Mouse (Mus musculus) heart, embryonic 12.5 days (tissue): ENCODE results near the gene Ifitm6. TPM values are rescaled to one million over a fixed set of nuclear protein-coding genes. Genes with fewer than 3 reads are reported as not detected.

ENCODE experiments used
- ATAC-seq: fragments of 200-750 bp; cut with Nextera tagmentation; 2 replicates; pipeline ENCODE4 v1.8.0; 2017; ENCODE audit warnings: moderate TSS enrichment, moderate library complexity; ENCODE audit not compliant: insufficient number of reproducible peaks, low FRiP score
- H3K27ac ChIP-seq: fragments of 300-500 bp; sonication (generic); 2 replicates; pipeline ENCODE4 v1.5.1; 2016; ENCODE audit warnings: mild to moderate bottlenecking, moderate library complexity; ENCODE audit not compliant: poor library complexity, severe bottlenecking
- H3K27me3 ChIP-seq: fragments of 300-500 bp; sonication (generic); replicated peaks from 2 replicates; pipeline ENCODE4 v1.6.1; 2016; ENCODE audit warnings: mild to moderate bottlenecking, moderate library complexity
- H3K36me3 ChIP-seq: fragments of 300-500 bp; sonication (generic); 2 replicates; pipeline ENCODE4 v1.6.1; 2016; ENCODE audit warnings: mild to moderate bottlenecking, moderate library complexity
- H3K4me1 ChIP-seq: fragments of 300-500 bp; sonication (generic); replicated peaks from 2 replicates; pipeline ENCODE4 v1.6.1; 2016; ENCODE audit warnings: mild to moderate bottlenecking
- H3K4me2 ChIP-seq: fragments of 300-500 bp; sonication (generic); 2 replicates; pipeline ENCODE4 v1.6.1; 2016; ENCODE audit warnings: mild to moderate bottlenecking, moderate library complexity
- H3K4me3 ChIP-seq: fragments of 300-500 bp; sonication (generic); 2 replicates; pipeline ENCODE4 v1.5.1; 2016; ENCODE audit warnings: mild to moderate bottlenecking
- H3K9ac ChIP-seq: fragments of 300-500 bp; sonication (generic); 2 replicates; pipeline ENCODE4 v1.6.1; 2016; ENCODE audit warnings: mild to moderate bottlenecking, moderate library complexity
- H3K9me3 ChIP-seq: fragments of 300-500 bp; sonication (generic); replicated peaks from 2 replicates; pipeline ENCODE4 v1.6.1; 2016; ENCODE audit warnings: mild to moderate bottlenecking, moderate library complexity
- WGBS: fragments of 180-500 bp; shearing (Covaris S2); methylation state at CpG from one replicate; pipeline ENCODE4 v1.1.7; 2016; 5-methylcytosine and 5-hydroxymethylcytosine counted together
- polyA plus RNA-seq: library from polyadenylated mRNA; unstranded; fragments of >200 nt; fragmentation: Nextera tagmentation; extraction: Ambion mirVana; gene quantifications from 2 replicates; pipeline ENCODE4 v1.2.1, GENCODE M21; 2016

The Ifitm6 gene
- polyA plus RNA-seq, 1 experiment from 2014 or later = not detected

DNA sequence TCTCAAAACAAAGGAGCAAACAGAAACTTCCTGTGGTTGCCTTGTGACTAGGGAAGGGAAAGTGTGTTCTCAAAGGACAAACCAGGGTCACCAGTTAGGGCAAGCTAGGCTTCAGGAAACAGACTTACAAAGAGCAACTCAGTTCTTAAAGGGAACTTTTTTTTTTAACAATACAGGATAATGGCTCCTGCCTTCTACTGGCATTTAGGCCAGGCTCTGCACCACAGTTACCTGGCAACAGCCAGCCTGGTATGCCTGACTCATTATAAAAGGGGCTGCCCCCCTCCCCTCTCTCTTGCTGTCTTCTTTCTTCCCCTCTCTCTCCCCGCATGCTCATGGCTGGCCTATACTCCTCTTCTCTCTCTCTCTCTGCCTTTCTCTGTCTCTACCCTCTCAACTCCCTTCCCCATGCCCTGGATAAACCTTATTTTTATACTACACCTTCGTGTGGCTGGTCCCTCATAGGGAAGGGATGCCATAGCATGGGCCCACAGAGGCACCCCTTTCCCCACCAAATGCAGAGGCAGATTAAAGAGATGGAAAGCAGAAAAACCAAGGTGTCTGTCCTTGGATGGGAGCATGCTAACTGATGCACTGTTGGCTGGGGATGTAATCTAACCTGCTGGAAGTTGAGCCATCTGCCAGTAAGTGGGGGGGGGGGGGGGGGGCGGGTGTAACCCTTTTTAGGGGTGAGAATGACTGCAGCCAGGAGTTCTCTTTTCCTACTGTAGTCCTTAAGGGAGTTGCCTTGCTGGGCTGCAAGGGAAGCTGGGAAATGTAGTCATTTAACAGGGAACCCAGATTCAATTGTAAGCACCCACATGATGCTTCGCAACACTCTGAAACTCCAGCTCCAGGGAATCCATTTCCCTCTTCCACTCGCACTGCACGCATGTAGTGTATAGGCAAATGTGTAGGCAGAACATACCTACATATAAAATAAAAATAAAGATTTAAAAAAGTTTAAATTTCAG lies 7.4 kb upstream of the Ifitm6 start:
- 44% methylated on average over 6 of the region's 6 CpGs for WGBS
- H3K9ac ChIP-seq = no peak overlapping the region
- ATAC-seq = no peak
- H3K4me2 ChIP-seq = no peak overlapping the region
- H3K27me3 ChIP-seq = no peaks in the 10 kb centered on the region
- H3K4me3 ChIP-seq = no peak overlapping the region
- no peaks in the 10 kb centered on the region for H3K9me3 ChIP-seq
- 0 out of 2 replicates have a peak, but pooled peaks cover 5% of the 10 kb centered on the region for H3K4me1 ChIP-seq
- no peak overlapping the region for H3K27ac ChIP-seq
- no peaks in the 10 kb centered on the region for H3K36me3 ChIP-seq

DNA sequence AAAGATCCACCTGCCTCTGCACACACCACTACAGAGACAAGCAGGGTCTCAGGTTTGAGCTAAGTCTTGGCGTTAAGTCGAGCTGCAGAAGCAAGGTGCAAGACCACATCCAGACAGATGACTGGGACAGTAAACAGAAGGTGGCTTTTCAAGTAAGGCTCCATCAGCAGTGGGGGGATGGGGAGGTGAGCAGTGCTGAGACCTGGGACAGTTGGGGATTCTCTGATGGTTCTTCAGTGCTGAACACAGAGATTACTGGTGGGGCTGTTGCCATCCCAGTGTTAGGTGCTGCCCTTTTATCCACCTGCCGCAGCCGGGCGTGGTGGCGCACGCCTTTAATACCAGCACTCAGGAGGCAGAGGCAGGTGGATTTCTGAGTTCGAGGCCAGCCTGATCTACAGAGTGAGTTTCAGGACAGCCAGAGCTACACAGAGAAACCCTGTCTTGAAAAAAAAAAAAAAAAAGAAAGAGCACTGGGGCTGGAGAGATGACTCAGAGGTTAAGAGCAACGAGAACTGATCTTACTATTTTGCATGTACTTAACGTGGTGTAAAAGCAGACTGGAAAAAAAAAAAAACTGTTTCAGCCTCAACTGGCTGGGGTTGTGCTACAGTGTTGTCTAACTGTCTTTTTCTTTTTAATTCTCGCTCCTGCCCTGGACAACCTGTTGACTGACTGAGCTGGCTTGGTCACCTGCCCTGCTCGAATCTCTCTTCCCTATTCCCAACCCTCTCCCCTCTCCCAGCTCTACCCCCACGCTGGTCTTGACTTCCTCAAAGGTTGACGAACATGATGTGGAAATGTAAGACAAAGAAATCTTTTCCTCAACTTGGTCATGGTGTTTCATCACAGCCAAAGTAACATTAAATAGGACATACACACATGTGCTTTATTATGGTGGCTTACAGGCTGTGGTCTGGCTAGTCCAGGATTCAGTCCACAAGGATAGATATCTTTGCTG lies 4.0 kb upstream of the Ifitm6 start:
- 74% methylated on average over 14 of the region's 14 CpGs for WGBS
- H3K4me2 ChIP-seq = no peak overlapping the region
- H3K27me3 ChIP-seq = no peaks in the 10 kb centered on the region
- H3K4me3 ChIP-seq = no peak overlapping the region
- no peaks in the 10 kb centered on the region for H3K36me3 ChIP-seq
- no peak for ATAC-seq
- 0 out of 2 replicates have a peak, but pooled peaks cover 5% of the 10 kb centered on the region for H3K4me1 ChIP-seq
- no peak overlapping the region for H3K9ac ChIP-seq
- H3K9me3 ChIP-seq = no peaks in the 10 kb centered on the region
- H3K27ac ChIP-seq = no peak overlapping the region

- Histone ChIP-seq H3K36me3 (no peaks in the 10 kb centered on the region), H3K27me3 (no peaks in the 10 kb centered on the region; the same call in 1 of the 2 replicates), H3K27ac (no peak overlapping the region), H3K9me3 (no peaks in the 10 kb centered on the region), H3K4me3 (no peak overlapping the region), H3K4me1 (no peaks in the 10 kb centered on the region), H3K4me2 (no peak overlapping the region), H3K9ac (no peak overlapping the region)
- WGBS = 88% methylated on average over 5 of the region's 5 CpGs
- no peak for ATAC-seq
Measured at GRCm38 (mm10) chr7:141019028-141019427, 1.3 kb upstream of the Ifitm6 start.

- WGBS = 75% methylated on average over 10 of the region's 10 CpGs
- no peak overlapping the region for H3K9ac ChIP-seq
- no peak overlapping the region for H3K27ac ChIP-seq
- H3K36me3 ChIP-seq = no peaks in the 10 kb centered on the region
- H3K9me3 ChIP-seq = no peaks in the 10 kb centered on the region
- H3K4me3 ChIP-seq = no peak overlapping the region
- ATAC-seq = no peak
- no peaks in the 10 kb centered on the region; the same call in 1 of the 2 replicates for H3K27me3 ChIP-seq
- no peaks in the 10 kb centered on the region for H3K4me1 ChIP-seq
- H3K4me2 ChIP-seq = no peak overlapping the region
Measured at GRCm38 (mm10) chr7:141016707-141017697, 722 bp downstream of the Ifitm6 start.

GRCm38 (mm10) chr7:141011238-141011770 lies 6.4 kb downstream of the Ifitm6 start:
- H3K4me1 ChIP-seq = peaks cover 15% of the 10 kb centered on the region
- no peaks in the 10 kb centered on the region for H3K36me3 ChIP-seq
- 0 out of 2 replicates have a peak overlapping the region, but pooled peaks have one; percentile 46 for H3K9ac ChIP-seq
- no peak overlapping the region for H3K4me3 ChIP-seq
- H3K4me2 ChIP-seq = no peak overlapping the region
- ATAC-seq = no peak
- H3K27ac ChIP-seq = no peak overlapping the region
- 83% methylated on average over 7 of the region's 7 CpGs for WGBS
- H3K27me3 ChIP-seq = peaks cover 17% of the 10 kb centered on the region; the same call in 1 of the 2 replicates
- no peaks in the 10 kb centered on the region for H3K9me3 ChIP-seq

DNA sequence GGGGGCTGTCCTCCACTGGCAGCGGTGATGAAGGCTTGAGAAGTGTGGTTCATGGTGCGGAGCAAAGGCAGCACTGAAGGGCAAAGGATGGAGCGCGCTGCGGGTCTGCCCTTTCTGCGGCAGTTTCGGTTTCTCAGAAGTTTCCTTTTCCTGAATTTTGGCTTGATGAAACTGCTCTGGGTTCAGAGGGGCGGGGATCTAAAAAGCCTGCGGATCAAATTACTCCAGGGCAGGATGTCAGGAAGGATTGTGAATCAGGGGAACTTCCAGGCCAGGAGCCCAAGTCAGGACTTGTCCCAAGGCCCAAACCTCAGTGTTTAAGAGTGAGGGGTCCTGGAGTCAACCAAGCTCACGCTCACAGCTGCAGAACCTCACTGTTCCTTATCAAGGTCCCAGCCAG lies 7.1 kb downstream of the Ifitm6 start, which contains the start of gene Ifitm3:
Ifitm3 (minus strand) TSS at position 178 of the 400 bp plus-strand sequence.
- Histone ChIP-seq H3K4me3 (peak within 1 kb of the TSS; percentile 44), H3K9me3 (no peaks in the 10 kb centered on the region), H3K27me3 (peaks cover 17% of the 10 kb centered on the region; the same call in 1 of the 2 replicates), H3K27ac (0 out of 2 replicates have a peak within 1 kb of the TSS, but pooled peaks have one; percentile 22), H3K4me1 (peaks cover 15% of the 10 kb centered on the region), H3K4me2 (peak within 1 kb of the TSS; percentile 64), H3K36me3 (no peaks in the 10 kb centered on the region), H3K9ac (peak within 1 kb of the TSS; percentile 46)
- 18% methylated on average over 10 of the region's 10 CpGs for WGBS
- ATAC-seq = no peak; the same call in 1 of the 2 replicates

- ATAC-seq = no peak
- peak overlapping the region; percentile 44; the same call in 1 of the 2 replicates for H3K4me3 ChIP-seq
- peak overlapping the region; percentile 64 for H3K4me2 ChIP-seq
- 76% methylated on average over 9 of the region's 9 CpGs for WGBS
- H3K27ac ChIP-seq = no peak overlapping the region
- H3K9ac ChIP-seq = peak overlapping the region; percentile 46; the same call in 1 of the 2 replicates
- H3K27me3 ChIP-seq = 0 out of 2 replicates have a peak, but pooled peaks cover 17% of the 10 kb centered on the region
- H3K4me1 ChIP-seq = peaks cover 15% of the 10 kb centered on the region
- H3K36me3 ChIP-seq = no peaks in the 10 kb centered on the region
- H3K9me3 ChIP-seq = no peaks in the 10 kb centered on the region
Measured at GRCm38 (mm10) chr7:141009665-141010064, 8.1 kb downstream of the Ifitm6 start.

DNA sequence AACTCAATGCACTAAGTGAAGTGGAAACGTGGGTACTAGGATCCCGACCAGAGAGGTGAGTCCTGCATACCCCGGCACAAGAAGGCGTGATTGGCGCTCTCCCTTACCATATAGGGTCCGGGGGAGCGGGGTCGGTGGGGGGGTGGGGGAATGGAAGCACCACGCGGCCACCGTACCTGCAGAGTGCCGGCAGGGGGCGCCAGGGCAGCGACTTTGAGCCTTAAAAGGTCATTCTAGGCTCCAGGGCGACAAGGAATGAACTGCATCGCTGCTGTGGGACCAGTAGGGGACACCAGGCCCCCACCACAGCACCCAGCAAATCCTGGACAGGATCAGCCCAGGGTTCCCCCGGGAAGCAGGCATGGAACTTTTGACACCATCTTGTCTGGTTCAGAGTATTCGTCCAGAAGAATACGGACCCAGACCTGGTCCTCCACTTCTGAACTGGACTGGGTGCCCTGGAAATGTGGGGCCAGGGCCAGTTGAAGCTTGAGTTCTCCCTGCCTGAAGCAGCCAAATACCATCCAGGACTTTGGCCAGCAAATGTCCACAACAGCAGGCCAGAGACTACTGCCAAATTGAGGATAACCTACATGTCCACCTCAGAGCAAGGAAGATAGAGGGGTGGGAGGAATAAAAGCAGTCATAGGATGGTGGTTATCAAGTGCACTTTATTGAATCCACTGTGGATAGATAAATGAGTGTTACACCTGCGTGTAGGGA lies 8.6 kb downstream of the Ifitm6 start:
- H3K9me3 ChIP-seq = no peaks in the 10 kb centered on the region
- peak overlapping the region; percentile 64 for H3K4me2 ChIP-seq
- no peaks in the 10 kb centered on the region for H3K36me3 ChIP-seq
- WGBS = 6% methylated on average over 20 of the region's 20 CpGs
- peak overlapping the region; percentile 19; the same call in 1 of the 2 replicates for H3K4me3 ChIP-seq
- ATAC-seq = peak; percentile 59; the same call in 1 of the 2 replicates
- no peak overlapping the region for H3K9ac ChIP-seq
- H3K4me1 ChIP-seq = peaks cover 15% of the 10 kb centered on the region
- no peak overlapping the region for H3K27ac ChIP-seq
- H3K27me3 ChIP-seq = 0 out of 2 replicates have a peak, but pooled peaks cover 17% of the 10 kb centered on the region

GRCm38 (mm10) chr7:141008312-141008761 lies 9.4 kb downstream of the Ifitm6 start:
- no peak for ATAC-seq
- no peaks in the 10 kb centered on the region for H3K9me3 ChIP-seq
- H3K9ac ChIP-seq = no peak overlapping the region
- H3K27me3 ChIP-seq = 0 out of 2 replicates have a peak, but pooled peaks cover 17% of the 10 kb centered on the region
- H3K4me3 ChIP-seq = no peak overlapping the region
- no peak overlapping the region for H3K27ac ChIP-seq
- H3K4me1 ChIP-seq = peaks cover 15% of the 10 kb centered on the region
- peak overlapping the region; percentile 64 for H3K4me2 ChIP-seq
- WGBS = 5% methylated on average over 7 of the region's 7 CpGs
- no peaks in the 10 kb centered on the region for H3K36me3 ChIP-seq
